25 mouse cellular contexts compared by ENCODE assay signal in genomic region chr1:82066291-82066690, GRCm38 (mm10).
A peak's percentile ranks its signal among the peaks of the same experiment; 100 is the strongest.
DNase-seq lines count a peak whose midpoint lies in the region; ATAC-seq and TF ChIP-seq lines count a peak whose summit lies in the region.
"Had no signal": no experiment of that assay in that cellular context is flagged by ENCODE, and none has a peak within 500 bp of the region (broad histone marks: within the 10 kb centered on the region; RNA-seq: fewer than 3 reads in every experiment).

No protein-coding gene starts in this region.

- ATAC-seq in stomach, postnatal 0 days (ENCODE audit: low FRiP score, low TSS enrichment), result no peak
- ATAC-seq: activated CD4-positive, CD25-positive, alpha-beta regulatory T cell, adult 4 months; forebrain, embryonic 13.5 days; forebrain, embryonic 16.5 days; hindbrain, postnatal 0 days; inflammation-experienced regulatory T-cells, adult 6 months; intestine, embryonic 16.5 days had no signal

- H3K9ac ChIP-seq in stomach, postnatal 0 days (ENCODE audit: low read length), result no peak overlapping the region
- H3K9ac ChIP-seq: forebrain, embryonic 13.5 days; heart, embryonic 12.5 days; heart, embryonic 15.5 days; hindbrain, embryonic 14.5 days had no signal

- peak; percentile 17 for DNase-seq in adrenal gland, adult 2 months
- DNase-seq in adrenal gland, postnatal 4 days (ENCODE audit: low spot score in 2 of 2), result no peak
- DNase-seq in adrenal gland, postnatal 14 days, result peak; percentile 8
- DNase-seq in adrenal gland, postnatal 25 days, result no peak
- peak; percentile 18 for DNase-seq in brain, embryonic 14.5 days (ENCODE audit: low read depth)
- DNase-seq in retina, postnatal 1 day, result peak; percentile 87
- no peak for DNase-seq in embryo, embryonic 11 days
- DNase-seq in stomach, postnatal 0 days (ENCODE audit: low spot score), result no peak
- DNase-seq: cerebellum, adult 11-12 months; cerebellum, adult 8-10 months; cerebellum, postnatal 36 days; gastrocnemius, postnatal 36 days; heart, adult 18-20 months; heart, postnatal 10 days; heart, postnatal 36 days had no signal

- no peak overlapping the region for H3K27ac ChIP-seq in stomach, postnatal 0 days (replicated peaks)
- H3K27ac ChIP-seq: forebrain, embryonic 10.5 days; forebrain, embryonic 13.5 days; heart, embryonic 15.5 days; hindbrain, embryonic 14.5 days; hindbrain, postnatal 0 days had no signal

- H3K9me3 ChIP-seq in stomach, postnatal 0 days (ENCODE audit: control insufficient read depth, low read length), result no peaks in the 10 kb centered on the region
- H3K9me3 ChIP-seq: forebrain, embryonic 10.5 days; forebrain, embryonic 13.5 days; heart, embryonic 15.5 days had no signal

- no peak for TF ChIP-seq POLR2A in brain, embryonic 14.5 days (IDR thresholded peaks at IDR 0.05; ENCODE audit: borderline replicate concordance, extremely low read depth, insufficient read depth, insufficient read length, poor library complexity, severe bottlenecking)

- no peak for TF ChIP-seq CTCF in brain, embryonic 14.5 days (IDR thresholded peaks at IDR 0.05; ENCODE audit: borderline replicate concordance, extremely low read depth, insufficient read depth, insufficient read length)
- TF ChIP-seq CTCF in stomach, postnatal 0 days (IDR thresholded peaks at IDR 0.05; ENCODE audit: low read depth), result no peak

- H3K36me3 ChIP-seq in stomach, postnatal 0 days (ENCODE audit: control insufficient read depth, insufficient read depth, low read length), result no peaks in the 10 kb centered on the region
- H3K36me3 ChIP-seq: forebrain, embryonic 10.5 days; heart, embryonic 12.5 days; heart, embryonic 15.5 days had no signal

- H3K4me3 ChIP-seq in stomach, postnatal 0 days (ENCODE audit: low read depth, low read length), result no peak overlapping the region
- H3K4me3 ChIP-seq: forebrain, embryonic 10.5 days; forebrain, embryonic 13.5 days; heart, embryonic 12.5 days; heart, embryonic 15.5 days had no signal

- no peak for TF ChIP-seq EP300 in stomach, postnatal 0 days (optimal IDR thresholded peaks at IDR 0.05)

- no peaks in the 10 kb centered on the region for H3K4me1 ChIP-seq in stomach, postnatal 0 days (replicated peaks; ENCODE audit: control insufficient read depth, insufficient read depth)
- H3K4me1 ChIP-seq: heart, embryonic 12.5 days; heart, embryonic 15.5 days had no signal

- no peak overlapping the region for H3K4me2 ChIP-seq in stomach, postnatal 0 days (replicated peaks; ENCODE audit: low read depth)
- H3K4me2 ChIP-seq: forebrain, embryonic 13.5 days; heart, embryonic 12.5 days; heart, embryonic 15.5 days; hindbrain, embryonic 14.5 days had no signal

- H3K27me3 ChIP-seq in stomach, postnatal 0 days (ENCODE audit: control insufficient read depth, insufficient read depth, low read length), result no peaks in the 10 kb centered on the region
- H3K27me3 ChIP-seq: forebrain, embryonic 13.5 days; heart, embryonic 12.5 days; heart, embryonic 15.5 days had no signal

- WGBS in stomach, postnatal 0 days, result 76% methylated on average over 6 of the region's 6 CpGs

Comparison
In these comparisons a context has a peak if more than half of its experiments do, and no peak if none do; other contexts are left out.
1. DNase-seq: peak in adrenal gland, adult 2 months (single experiment), adrenal gland, postnatal 14 days (single experiment), brain, embryonic 14.5 days (single experiment) and retina, postnatal 1 day (single experiment); none in adrenal gland, postnatal 4 days (0 of 2), adrenal gland, postnatal 25 days (single experiment), embryo, embryonic 11 days (single experiment) and stomach, postnatal 0 days (single experiment).